Mouse (Mus musculus): ENCODE measurements at regions not wholly inside any gene's neighbourhood (a gene's known extent, or its start where the extent isn't known, plus 50 kb on each side); places are given as distances from the start of the nearest gene placed in this dataset.
A peak's percentile ranks its signal among the peaks of the same experiment; 100 is the strongest.

DNA sequence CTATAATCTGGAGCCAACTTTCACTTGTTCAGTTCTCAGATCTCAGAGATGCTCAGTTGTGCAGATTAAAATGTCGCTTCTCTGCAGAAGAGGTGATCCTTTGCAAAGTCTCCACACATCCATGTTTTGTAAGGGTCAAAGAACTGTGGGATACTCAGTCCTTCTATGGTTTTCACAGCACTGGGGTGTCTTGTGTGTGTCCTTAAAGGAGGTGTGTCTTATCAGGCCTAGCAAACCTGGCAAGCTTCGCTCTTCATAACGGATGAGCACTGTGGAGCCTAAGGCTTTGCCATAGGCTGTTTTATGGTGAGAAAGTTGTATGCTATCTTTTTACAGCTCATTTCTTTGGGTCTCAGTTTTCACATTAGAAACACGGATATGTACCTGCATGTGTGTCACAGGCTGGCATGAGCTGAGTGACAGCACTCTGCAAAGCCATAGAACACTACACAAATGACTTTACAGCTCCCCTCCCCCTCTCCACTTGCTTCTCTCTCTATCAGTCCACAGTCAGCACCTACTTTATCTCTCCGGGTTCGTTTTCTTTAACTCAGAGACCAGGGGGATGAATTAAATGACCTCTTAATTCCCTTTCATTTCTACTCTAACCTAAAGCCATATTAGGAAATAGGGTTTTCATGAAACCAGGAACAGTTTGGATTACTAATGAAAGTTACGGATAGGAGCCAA lies 49.8 kb upstream of the Picalm start (continued):
- peak; percentile 12; the same call in 1 of the 2 replicates for TF ChIP-seq RCOR1 (IDR thresholded peaks at IDR 0.05; ENCODE audit: low read depth, low read length)
- TF ChIP-seq ZKSCAN1 (IDR thresholded peaks at IDR 0.05; ENCODE audit: low read depth, low read length) = no peak; the same call in 1 of the 2 replicates
- TF ChIP-seq TCF12 (IDR thresholded peaks at IDR 0.05; ENCODE audit: low read depth, low read length) = peak; percentile 74
- TF ChIP-seq POLR2AphosphoS2 (IDR thresholded peaks at IDR 0.05; ENCODE audit: low read length) = no peak
- no peak for TF ChIP-seq POLR2AphosphoS5 (IDR thresholded peaks at IDR 0.05; ENCODE audit: borderline replicate concordance, low read depth, low read length)
- TF ChIP-seq TAL1 (IDR thresholded peaks at IDR 0.05; ENCODE audit: low read length) = peak; percentile 15; the same call in 1 of the 2 replicates
- no peak for TF ChIP-seq MAX (IDR thresholded peaks at IDR 0.05; ENCODE audit: low read length)
- no peak for TF ChIP-seq POLR2A (IDR thresholded peaks at IDR 0.05; ENCODE audit: control insufficient read depth in 1 of 2, insufficient read depth in 1 of 2, low read depth in 1 of 2, low read length in 2 of 2, poor library complexity in 1 of 2)
- no peak for TF ChIP-seq JUND (IDR thresholded peaks at IDR 0.05; ENCODE audit: low read depth, low read length)
- no peak for TF ChIP-seq ZMIZ1 (IDR thresholded peaks at IDR 0.05; ENCODE audit: low read depth, low read length)
- no peak for TF ChIP-seq RAD21 (IDR thresholded peaks at IDR 0.05; ENCODE audit: low read depth, low read length)
- peak; percentile 69 for TF ChIP-seq GATA1 (IDR thresholded peaks at IDR 0.05; ENCODE audit: low read depth, low read length)
- no peak; the same call in 1 of the 2 replicates for TF ChIP-seq TBP (IDR thresholded peaks at IDR 0.05; ENCODE audit: low read depth, low read length)
- TF ChIP-seq MAFK (IDR thresholded peaks at IDR 0.05; ENCODE audit: borderline replicate concordance, low read depth, low read length) = no peak
- TF ChIP-seq MXI1 (IDR thresholded peaks at IDR 0.05; ENCODE audit: low read depth, low read length) = peak; percentile 29; the same call in 1 of the 2 replicates
- no peak for TF ChIP-seq ZNF384 (IDR thresholded peaks at IDR 0.05; ENCODE audit: low read depth, low read length)
- peak; percentile 67 for TF ChIP-seq MYB (IDR thresholded peaks at IDR 0.05; ENCODE audit: low read depth, low read length)
- TF ChIP-seq NELFE (IDR thresholded peaks at IDR 0.05; ENCODE audit: low read depth, low read length) = no peak
- TF ChIP-seq EP300 (IDR thresholded peaks at IDR 0.05; ENCODE audit: low read depth in 1 of 2, low read length in 2 of 2) = peak; percentile 71 to 80

Measured in MEL (cell line).